Mouse (Mus musculus) thymus, postnatal 36 days (tissue): ENCODE data around the gene Cpe.

Source experiments
- DNase-seq, 2 experiments: peaks; one replicate each; pipeline ENCODE4 v3.0.0; 2022; ENCODE audit warnings: mixed read lengths in 2 of 2

Gene Cpe

GRCm38 (mm10) chr8:64692651-64693201, at the start of gene Cpe:
Gene Cpe (minus strand): TSS chr8:64693054.
- DNase-seq: peak; percentile 17

DNA sequence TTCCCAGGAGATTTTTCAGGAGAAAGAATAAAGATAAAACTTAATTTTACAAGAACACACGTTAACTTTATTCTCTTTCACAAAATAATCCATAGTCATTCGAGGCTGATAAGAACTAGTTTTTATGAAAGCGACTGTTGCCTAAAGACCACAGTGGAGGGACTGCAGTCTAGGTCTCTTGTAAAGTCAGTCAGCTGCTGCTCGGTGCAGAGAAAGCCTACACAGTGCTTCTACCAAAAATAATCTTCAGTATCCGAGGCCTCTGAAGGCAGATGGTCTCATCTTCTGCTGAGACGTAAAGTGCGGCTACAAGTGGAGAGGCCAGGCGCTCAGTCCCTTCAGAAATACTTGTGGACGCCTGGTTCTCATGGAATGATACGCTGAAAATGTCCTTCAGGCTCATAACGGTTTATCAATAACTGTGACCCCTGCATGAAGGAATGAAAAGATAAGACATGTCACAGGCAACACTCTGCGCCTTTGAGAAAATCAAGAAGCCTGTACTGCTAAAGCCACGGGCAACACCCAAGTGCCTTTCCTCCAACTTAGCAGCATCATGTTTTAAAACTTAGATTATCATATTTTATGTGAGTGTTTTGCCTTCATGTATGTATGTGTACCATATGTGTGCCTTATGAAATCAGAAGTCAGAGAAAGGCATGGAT, 47.8 kb upstream of the Cpe start:
- no peak for DNase-seq

DNA sequence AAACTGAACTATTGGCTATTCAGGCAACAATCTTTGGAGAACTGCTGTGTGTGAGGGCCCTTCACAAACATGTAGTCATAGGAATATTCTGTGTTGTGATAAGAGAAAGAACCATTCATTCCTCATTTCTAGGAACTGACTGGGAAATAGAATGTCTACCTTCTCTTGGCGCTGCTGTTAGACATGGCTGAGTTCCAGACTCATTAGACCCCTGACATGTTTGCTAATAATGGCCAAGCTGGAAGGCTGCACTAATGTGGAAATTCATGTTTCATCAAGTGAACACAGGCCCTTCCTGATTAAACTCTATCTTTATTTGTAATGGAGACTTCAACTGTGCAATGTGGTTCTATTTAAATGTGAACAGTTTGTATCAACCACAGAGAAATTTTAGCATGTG, 46.1 kb upstream of the Cpe start:
- DNase-seq: no peak

DNA sequence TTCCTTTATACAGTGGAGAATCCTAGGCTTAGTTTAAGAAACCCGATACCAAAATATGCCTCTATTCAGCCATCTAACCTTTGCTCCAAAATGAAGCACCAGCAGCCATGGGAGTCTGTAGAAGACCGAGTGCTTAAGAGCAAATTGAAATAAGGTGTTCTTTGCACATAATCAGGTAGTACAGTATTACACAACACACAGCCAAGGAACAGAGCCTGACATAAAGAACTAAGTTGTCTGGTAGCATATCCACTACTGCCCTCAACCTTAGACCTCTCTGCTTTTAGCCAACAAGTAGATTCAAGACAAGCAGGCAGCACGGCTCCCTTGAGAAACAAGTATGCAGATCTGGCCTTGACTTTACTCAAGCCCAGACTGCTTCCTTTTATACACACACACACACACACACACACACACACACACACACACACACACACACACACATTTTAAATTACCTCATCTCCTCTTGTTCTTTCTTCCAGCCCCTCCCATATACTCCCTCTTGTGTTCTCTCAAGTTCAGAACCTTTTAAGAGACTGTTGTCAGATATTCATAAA, 44.0 kb upstream of the Cpe start:
- DNase-seq: no peak

DNA sequence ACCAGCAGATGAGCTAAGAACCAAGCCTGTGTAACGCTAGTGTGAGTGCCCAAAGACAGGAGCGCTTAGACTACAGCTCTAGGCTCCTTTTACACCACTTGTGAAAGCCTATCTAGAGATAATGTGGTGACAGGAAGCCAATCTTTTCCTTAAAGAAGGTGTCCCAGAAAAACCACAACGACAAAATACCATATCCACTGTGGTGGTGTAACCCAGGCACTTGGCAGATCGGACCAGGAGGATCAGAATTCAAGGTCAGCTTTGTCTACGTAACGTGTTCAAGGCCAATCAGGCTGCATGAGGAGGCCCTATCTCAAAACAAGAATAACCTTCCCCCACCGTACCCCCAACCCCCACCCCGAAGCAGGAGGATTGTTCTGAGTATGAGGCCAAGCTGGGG, 42.3 kb upstream of the Cpe start:
- no peak for DNase-seq

- peak; percentile 94 to 98 for DNase-seq
Observed at GRCm38 (mm10) chr8:64733271-64733943, 40.6 kb upstream of the Cpe start, which contains the start of gene Msmo1. Gene Msmo1 (minus strand): TSS chr8:64733792.

- no peak for DNase-seq
Observed at GRCm38 (mm10) chr8:64732596-64732995, 39.7 kb upstream of the Cpe start.

DNA sequence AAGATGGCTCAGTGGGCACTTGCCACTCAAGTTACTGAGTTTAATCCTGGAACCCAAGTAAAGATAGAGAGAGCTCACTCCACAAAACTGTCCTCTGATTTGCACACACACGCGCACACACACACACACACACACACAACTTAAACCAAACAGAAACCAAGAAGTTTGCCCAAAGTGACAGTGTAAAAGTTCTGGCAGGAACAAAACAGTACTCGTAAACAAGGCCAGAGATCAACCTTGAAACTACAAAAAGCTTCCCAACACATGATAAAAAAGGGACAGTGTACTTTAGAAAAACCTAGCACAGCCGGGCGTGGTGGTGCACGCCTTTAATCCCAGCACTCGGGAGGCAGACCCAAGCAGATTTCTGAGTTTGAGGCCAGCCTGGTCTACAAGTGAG, 35.3 kb upstream of the Cpe start:
- no peak for DNase-seq

DNA sequence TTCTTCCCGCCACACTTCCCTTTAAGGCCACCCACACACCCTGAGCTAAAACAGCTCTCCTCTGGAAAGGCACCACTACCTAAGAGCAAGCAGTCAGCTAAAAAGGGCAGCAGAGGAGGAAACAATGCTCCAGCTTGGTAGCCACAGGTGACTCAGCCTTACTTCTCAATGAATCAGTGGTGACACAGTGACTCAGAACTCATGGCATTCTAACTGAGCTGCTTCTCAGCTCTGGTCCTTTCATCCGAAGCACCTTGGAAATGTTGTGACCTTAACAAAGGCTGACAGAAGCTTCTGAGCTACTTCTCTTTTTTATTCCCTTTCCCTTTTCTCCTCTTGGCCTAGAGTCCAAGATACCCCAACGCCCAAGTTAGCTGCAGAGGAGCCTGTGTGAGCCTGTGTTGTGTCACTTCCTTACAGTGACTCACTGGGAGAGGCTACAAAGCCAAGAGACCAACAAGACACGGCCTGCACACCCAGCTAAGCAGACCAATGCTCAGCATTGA, 33.4 kb upstream of the Cpe start:
- no peak for DNase-seq

GRCm38 (mm10) chr8:64723206-64723605, 30.4 kb upstream of the Cpe start:
- no peak for DNase-seq

- DNase-seq: no peak
Observed at GRCm38 (mm10) chr8:64717868-64718267, 25.0 kb upstream of the Cpe start.

DNA sequence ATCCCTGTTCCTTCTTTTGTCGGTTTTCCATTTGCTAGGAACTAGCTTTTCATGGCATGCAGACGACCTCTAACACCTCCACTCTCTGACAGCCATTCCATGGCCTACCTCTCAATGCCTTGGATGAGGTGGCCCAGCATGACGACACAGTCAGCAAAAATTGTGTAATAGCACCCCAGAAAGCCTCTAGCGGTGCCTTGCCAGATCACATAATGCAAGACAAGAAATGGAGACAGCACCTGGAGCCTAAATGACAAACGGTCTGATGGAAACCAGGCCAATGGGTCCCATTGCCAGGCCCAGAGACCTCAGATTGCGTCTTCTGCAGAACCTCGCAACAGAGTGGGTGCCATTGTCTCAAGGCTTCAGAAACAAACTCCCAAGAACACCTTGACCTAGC, 19.6 kb upstream of the Cpe start:
- DNase-seq: no peak

GRCm38 (mm10) chr8:64711544-64711943, 18.7 kb upstream of the Cpe start:
- DNase-seq: no peak

DNA sequence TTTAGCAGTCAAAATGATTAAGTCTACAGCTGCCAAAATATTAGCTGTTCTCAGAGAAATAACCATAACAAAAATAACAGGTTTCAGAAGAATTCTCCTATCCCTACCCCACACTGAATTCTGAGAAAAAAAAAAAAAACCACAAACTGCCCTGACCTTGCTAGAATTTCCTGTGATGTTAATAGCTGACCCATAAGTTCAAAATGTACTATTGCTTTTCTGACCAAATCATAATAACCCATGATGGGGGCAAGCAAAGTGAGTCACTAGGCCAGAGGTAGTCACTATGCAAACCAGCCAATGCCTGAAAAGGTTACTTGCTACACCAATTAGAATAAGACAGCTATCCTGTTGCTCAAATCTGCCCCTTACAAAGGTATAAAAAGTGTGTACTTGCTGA, 14.6 kb upstream of the Cpe start:
- no peak for DNase-seq

DNA sequence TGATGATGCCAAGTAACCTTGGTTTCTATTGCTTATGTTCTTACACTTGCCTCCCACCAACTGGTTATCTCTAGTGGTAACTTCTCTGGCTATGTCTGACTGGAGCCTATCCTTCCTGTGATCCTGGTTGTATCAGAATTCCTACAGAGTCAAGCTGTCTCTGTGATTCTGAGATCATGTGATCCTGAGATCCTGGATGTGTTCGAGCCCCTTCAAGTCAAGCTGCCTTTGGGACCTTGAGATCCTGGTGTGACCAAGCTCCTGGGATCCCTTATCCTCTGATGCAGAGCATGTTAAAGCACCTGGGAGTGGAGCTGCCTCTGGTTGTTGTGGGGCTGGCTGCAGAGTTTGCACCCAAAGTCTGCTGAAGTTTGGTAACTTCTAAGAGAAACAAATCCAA, 10.3 kb upstream of the Cpe start:
- no peak for DNase-seq

DNA sequence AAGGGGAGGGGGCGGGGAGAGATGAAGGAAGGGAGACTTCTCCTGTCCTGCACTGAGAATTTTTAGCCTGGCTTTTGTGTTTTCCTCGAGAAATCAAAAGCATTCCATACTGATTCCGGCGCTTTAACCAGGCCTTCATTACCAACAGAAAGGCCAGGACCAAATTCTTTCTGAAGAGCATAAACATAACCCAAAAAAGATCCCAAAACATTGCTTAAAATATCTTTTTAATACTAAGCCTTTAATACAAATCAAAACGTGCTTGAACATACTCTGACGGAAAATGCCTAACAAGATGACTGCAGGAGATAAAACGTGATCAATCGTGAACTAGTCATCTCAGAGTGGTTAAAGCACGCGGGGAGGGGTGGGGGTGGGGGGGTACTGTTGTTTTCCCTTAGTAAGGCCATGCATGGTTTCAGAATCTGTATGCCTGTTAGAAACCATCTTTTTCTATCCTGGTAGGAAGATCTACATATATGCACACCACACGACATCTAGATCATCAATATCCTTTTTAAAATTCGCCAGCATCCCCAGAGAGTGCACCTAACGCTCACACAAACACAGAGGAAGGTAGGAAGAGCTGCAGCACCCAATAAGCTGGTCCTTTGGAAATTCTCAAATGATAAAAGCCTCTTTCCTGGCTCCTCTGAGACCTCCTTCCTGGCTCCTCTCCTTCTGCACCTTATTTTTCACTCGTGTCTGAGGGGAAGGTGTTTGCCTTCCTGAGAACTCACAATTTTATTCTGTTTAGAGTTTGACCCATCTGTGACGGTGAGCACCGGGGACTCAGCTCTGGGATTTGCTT, 1.1 kb downstream of the Cpe start:
- no peak for DNase-seq

GRCm38 (mm10) chr8:64690845-64691244, 2.0 kb downstream of the Cpe start:
- no peak for DNase-seq

DNA sequence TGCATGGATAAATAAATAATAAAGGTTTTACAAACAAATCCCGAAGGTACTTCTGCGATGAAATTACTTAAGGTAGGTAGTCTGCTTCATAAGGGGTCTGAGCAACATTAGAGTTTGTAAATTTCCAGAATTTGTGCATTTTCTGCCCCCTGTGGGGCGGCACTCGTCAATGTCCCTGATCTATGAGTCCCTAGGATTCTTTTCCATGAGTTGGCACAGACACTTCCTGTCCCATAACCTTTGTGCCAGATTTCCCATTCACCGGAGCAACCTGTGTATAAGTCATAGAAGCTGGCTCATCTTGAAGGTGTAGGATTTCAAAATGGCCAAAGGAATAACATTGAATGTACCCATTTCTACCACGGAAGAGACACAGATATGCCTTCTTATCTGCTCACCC, 2.5 kb downstream of the Cpe start:
- no peak for DNase-seq

DNA sequence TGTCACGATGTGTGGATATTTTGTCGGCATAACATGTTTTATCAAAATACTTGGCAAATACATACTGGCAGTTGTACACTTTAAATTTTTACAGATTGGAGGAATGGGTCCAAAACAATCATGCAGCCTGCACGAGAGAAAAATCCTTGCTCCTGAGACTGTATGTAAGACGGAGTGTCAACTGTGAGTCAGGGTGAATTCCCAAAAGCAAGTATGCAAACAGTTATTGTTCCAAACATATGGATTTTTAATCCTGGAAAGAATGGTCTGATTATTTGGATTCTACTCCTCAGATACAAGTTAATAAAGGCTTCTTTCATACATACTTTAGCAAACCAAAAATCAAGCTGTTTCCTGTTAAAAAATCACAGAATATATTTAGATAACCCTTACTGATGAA, 4.1 kb downstream of the Cpe start:
- no peak for DNase-seq

DNA sequence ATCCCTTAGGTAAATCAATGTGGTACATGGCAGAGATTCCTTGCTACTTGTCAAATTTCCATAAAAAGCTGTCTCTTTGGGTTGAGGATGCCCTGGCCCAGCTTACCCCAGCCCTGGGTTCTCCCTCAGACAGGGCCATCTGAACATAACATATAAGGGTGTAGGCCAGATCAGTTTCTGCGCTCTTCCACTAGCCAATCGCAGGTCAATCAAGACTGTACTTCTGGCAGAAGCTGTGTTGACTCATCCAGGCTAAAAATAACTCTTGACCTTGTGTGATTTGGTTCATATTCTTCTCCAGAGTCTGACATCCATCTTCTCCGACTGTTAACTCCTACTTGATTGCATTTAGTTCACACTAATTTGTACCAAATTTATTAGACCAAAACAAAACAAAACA, 4.7 kb downstream of the Cpe start:
- no peak for DNase-seq

GRCm38 (mm10) chr8:64682501-64682900, 10.4 kb downstream of the Cpe start:
- DNase-seq: no peak

DNA sequence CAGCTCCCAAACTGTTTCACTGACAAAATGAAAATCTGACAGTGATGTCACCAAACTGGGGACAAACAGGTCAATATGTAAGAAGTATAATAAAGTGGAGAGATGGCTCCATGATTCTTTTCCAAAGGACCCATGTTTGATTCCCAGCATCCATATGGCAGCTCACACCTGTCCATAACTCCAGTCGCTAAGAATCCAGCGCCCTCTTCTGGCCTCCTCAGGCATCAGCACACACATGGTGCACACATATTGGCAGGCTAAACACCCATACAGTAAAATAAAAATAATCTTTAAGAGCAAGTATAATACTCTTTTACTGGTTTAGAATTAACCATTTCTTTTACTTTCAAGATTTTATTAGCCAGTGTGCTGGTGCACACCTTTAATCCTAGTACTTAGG, 16.5 kb downstream of the Cpe start:
- DNase-seq: no peak

DNA sequence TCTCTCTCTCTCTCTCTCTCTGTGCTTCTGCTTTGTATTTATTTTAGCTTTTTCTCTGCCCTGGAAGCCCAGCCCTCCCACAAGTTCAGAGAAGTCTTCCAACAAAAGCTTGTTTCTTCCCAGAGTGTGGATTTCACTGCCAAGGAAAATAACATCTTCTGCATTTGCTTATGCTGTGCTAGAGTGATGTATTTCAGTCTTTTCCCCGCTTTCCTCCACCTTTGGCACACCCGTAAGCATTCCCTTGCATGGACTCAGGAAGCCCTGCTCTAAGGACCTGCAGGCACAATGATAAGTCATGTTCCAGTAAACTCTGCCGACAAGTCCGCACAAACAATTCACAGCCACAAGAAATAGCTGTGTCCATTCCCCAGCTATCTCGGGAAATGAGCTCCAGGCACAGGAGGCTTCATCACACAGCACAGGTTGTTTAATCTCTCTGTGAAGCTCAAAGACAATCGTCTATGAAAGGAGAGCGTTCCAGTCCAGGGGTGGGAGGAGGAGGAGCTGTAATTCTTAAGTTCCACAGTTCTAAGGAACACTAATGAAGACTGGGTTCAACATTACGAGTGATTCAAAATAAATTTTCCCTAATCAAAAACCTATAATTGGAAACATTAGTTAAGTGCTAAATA, 17.8 kb downstream of the Cpe start:
- no peak for DNase-seq
